Mouse (Mus musculus): Measurements from ENCODE around the gene Pld2. TPM values are rescaled to one million over a fixed set of nuclear protein-coding genes. Genes with fewer than 3 reads are reported as not detected.

The Pld2 gene
- total RNA-seq, 1 experiment = 4.4 TPM

DNA sequence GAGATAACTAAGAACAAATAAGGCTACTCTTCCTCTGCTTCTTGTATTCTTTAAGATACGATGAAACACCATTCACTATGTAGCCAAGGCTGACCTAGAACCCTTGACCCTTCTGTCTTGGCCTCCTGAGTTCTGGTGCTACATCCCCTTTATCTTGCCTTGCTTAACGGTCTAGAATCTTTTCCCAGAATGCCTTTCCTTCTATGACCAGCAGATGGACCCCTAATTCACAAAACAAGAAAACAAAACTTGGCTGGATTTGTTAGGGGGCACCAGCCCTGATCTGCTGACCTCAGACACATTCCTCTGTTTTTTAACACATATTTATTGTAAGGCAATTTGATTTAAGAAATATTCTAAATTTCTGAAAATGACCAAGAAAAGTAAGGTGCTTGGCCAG is 23.5 kb upstream of the Pld2 start:
- peak; percentile 55; the same call in 1 of the 2 replicates for TF ChIP-seq ZC3H11A (IDR thresholded peaks at IDR 0.05; ENCODE audit: borderline replicate concordance, low read depth, low read length)
- TF ChIP-seq MAFK (IDR thresholded peaks at IDR 0.05; ENCODE audit: insufficient read depth, low read depth, low read length) = peak; percentile 46; the same call in 1 of the 2 replicates
- TF ChIP-seq CHD2 (IDR thresholded peaks at IDR 0.05; ENCODE audit: low read depth, low read length) = no peak
- H3K36me3 ChIP-seq (ENCODE audit: control insufficient read depth, insufficient read depth, low read length, poor library complexity, severe bottlenecking) = no peaks in the 10 kb centered on the region
- H3K9ac ChIP-seq (ENCODE audit: insufficient read depth, low read depth, low read length, poor library complexity, severe bottlenecking) = no peak overlapping the region
- in situ Hi-C loops (cut with MboI; ENCODE audit: low sequenced_read_pairs in 2 of 2, unreplicated experiment in 2 of 2) = no loop called here
- DNase-seq (ENCODE audit: low read depth, low spot score) = no peak
- H3K4me1 ChIP-seq (ENCODE audit: control insufficient read depth in 2 of 2, insufficient read depth in 2 of 2, low read length in 2 of 2, poor library complexity in 1 of 2) = peaks cover 0 to 9% of the 10 kb centered on the region in 2 experiments; a peak in 1 of 4 replicates
- no peak overlapping the region for H3K4me3 ChIP-seq (ENCODE audit: insufficient read depth in 1 of 2, low read depth in 1 of 2, low read length in 2 of 2, poor library complexity in 1 of 2, severe bottlenecking in 1 of 2)
- no peak overlapping the region for H3K27ac ChIP-seq (ENCODE audit: insufficient read depth, low read depth, low read length, poor library complexity, severe bottlenecking)
- no peaks in the 10 kb centered on the region for H3K9me3 ChIP-seq (ENCODE audit: control insufficient read depth, insufficient read depth, low read depth, low read length)

DNA sequence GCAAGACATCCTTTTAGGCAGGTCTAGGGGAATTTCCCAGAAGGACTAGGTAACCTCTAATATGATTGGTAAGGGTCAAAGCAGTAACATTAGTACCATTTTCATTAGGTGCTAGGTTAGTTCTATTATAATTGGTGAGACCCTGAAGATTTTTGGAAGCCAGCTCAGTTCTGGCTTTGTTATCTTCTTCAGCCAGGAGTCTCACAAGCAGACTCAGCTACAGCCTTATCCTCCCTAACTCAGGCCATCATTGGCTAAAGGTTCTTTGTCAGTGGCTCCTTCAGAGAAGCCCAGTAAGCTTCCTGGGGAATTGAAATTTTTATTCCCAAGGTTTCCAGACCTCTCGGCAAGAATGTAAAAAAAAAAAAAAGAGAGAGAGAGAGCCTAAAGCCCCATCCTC is 21.4 kb upstream of the Pld2 start:
- H3K27ac ChIP-seq (ENCODE audit: insufficient read depth, low read depth, low read length, poor library complexity, severe bottlenecking) = no peak overlapping the region
- DNase-seq (ENCODE audit: low read depth, low spot score) = no peak
- no peak overlapping the region for H3K4me3 ChIP-seq (ENCODE audit: insufficient read depth in 1 of 2, low read depth in 1 of 2, low read length in 2 of 2, poor library complexity in 1 of 2, severe bottlenecking in 1 of 2)
- TF ChIP-seq HCFC1 (IDR thresholded peaks at IDR 0.05; ENCODE audit: borderline replicate concordance, insufficient read depth, low read length) = no peak
- TF ChIP-seq MAFK (IDR thresholded peaks at IDR 0.05; ENCODE audit: insufficient read depth, low read depth, low read length) = no peak
- TF ChIP-seq ZNF384 (IDR thresholded peaks at IDR 0.05; ENCODE audit: low read depth, low read length) = no peak
- no peak for TF ChIP-seq ZC3H11A (IDR thresholded peaks at IDR 0.05; ENCODE audit: borderline replicate concordance, low read depth, low read length)
- no peak for TF ChIP-seq CHD2 (IDR thresholded peaks at IDR 0.05; ENCODE audit: low read depth, low read length)
- H3K9me3 ChIP-seq (ENCODE audit: control insufficient read depth, insufficient read depth, low read depth, low read length) = no peaks in the 10 kb centered on the region
- no peaks in the 10 kb centered on the region for H3K36me3 ChIP-seq (ENCODE audit: control insufficient read depth, insufficient read depth, low read length, poor library complexity, severe bottlenecking)
- H3K9ac ChIP-seq (ENCODE audit: insufficient read depth, low read depth, low read length, poor library complexity, severe bottlenecking) = no peak overlapping the region
- in situ Hi-C loops (cut with MboI; ENCODE audit: low sequenced_read_pairs in 2 of 2, unreplicated experiment in 2 of 2) = no loop called here
- peaks cover 0 to 7% of the 10 kb centered on the region in 2 experiments; a peak in 1 of 4 replicates for H3K4me1 ChIP-seq (ENCODE audit: control insufficient read depth in 2 of 2, insufficient read depth in 2 of 2, low read length in 2 of 2, poor library complexity in 1 of 2)

DNA sequence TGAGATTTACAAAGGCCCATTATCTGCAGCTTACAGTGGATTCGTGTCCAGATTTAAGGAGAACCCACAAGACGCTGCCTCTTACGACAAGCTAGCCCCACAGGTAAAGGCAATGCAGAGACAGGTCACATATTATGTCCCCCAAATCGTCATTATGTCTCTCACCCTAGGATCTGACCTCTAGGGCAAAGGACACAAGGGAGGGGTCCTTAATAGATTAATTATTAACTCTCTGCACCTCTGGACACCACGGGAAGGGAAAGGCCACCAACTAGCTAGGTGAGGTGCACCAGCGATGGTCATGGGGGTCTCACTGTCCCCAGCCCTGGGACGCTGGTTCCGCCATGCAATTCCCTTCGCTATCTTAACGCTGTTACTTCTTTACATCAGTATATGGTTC is 20.9 kb upstream of the Pld2 start, which contains the start of gene Gltpd2:
Gene Gltpd2, plus strand, starts transcription at position 274 of the 400 bp plus-strand sequence.
- Histone ChIP-seq H3K4me3 (ENCODE audit: insufficient read depth in 1 of 2, low read depth in 1 of 2, low read length in 2 of 2, poor library complexity in 1 of 2, severe bottlenecking in 1 of 2) (peak within 1 kb of the TSS; percentile 55 to 61), H3K4me1 (ENCODE audit: control insufficient read depth in 2 of 2, insufficient read depth in 2 of 2, low read length in 2 of 2, poor library complexity in 1 of 2) (peaks cover 0 to 4% of the 10 kb centered on the region in 2 experiments; a peak in 1 of 4 replicates), H3K9me3 (ENCODE audit: control insufficient read depth, insufficient read depth, low read depth, low read length) (no peaks in the 10 kb centered on the region), H3K27ac (ENCODE audit: insufficient read depth, low read depth, low read length, poor library complexity, severe bottlenecking) (no peak within 1 kb of the TSS), H3K9ac (ENCODE audit: insufficient read depth, low read depth, low read length, poor library complexity, severe bottlenecking) (peak within 1 kb of the TSS; percentile 58), H3K36me3 (ENCODE audit: control insufficient read depth, insufficient read depth, low read length, poor library complexity, severe bottlenecking) (no peaks in the 10 kb centered on the region)
- TF ChIP-seq ZC3H11A (IDR thresholded peaks at IDR 0.05; ENCODE audit: borderline replicate concordance, low read depth, low read length) (no peak), HCFC1 (IDR thresholded peaks at IDR 0.05; ENCODE audit: borderline replicate concordance, insufficient read depth, low read length) (no peak), CHD2 (IDR thresholded peaks at IDR 0.05; ENCODE audit: low read depth, low read length) (no peak), MAFK (IDR thresholded peaks at IDR 0.05; ENCODE audit: insufficient read depth, low read depth, low read length) (no peak), ZNF384 (IDR thresholded peaks at IDR 0.05; ENCODE audit: low read depth, low read length) (no peak)
- DNase-seq (ENCODE audit: low read depth, low spot score) = no peak
- in situ Hi-C loops (cut with MboI; ENCODE audit: low sequenced_read_pairs in 2 of 2, unreplicated experiment in 2 of 2) = no loop called here

DNA sequence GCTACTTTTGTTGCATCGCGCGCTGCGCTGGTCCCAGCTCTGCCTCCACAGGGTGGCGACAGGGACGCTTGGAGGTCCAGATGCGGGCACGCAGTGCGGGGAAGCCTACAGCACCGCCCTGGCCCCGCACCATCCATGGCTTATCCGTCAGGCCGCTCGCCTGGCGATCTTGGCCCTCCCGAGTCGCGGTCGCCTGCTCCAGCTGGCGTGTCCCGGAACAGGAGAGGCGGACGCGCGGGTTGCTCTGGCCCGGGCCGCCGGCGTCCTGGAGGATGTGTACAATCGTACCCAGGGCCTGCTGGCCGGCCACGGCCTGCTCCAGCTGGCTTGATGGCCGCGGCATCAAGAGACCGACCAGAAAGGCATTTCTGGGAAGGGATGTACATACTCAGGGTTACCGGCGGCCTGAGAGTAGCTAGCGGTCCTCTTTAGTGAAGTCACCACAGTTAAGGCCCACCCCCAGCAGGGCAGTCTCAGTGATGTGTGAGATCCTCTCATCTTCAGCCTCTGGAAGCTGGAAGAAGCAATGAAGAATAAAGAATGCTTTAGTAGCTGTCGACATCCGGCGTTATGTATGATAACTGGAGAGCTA is 19.6 kb upstream of the Pld2 start:
- in situ Hi-C loops (cut with MboI; ENCODE audit: low sequenced_read_pairs in 2 of 2, unreplicated experiment in 2 of 2) = no loop called here
- H3K9me3 ChIP-seq (ENCODE audit: control insufficient read depth, insufficient read depth, low read depth, low read length) = no peaks in the 10 kb centered on the region
- no peak overlapping the region for H3K27ac ChIP-seq (ENCODE audit: insufficient read depth, low read depth, low read length, poor library complexity, severe bottlenecking)

More for the DNA sequence above, 19.6 kb upstream of the Pld2 start:
- H3K9ac ChIP-seq (ENCODE audit: insufficient read depth, low read depth, low read length, poor library complexity, severe bottlenecking) = peak overlapping the region; percentile 58
- TF ChIP-seq MAFK (IDR thresholded peaks at IDR 0.05; ENCODE audit: insufficient read depth, low read depth, low read length) (no peak), HCFC1 (IDR thresholded peaks at IDR 0.05; ENCODE audit: borderline replicate concordance, insufficient read depth, low read length) (no peak), CHD2 (IDR thresholded peaks at IDR 0.05; ENCODE audit: low read depth, low read length) (no peak)
- H3K4me3 ChIP-seq (ENCODE audit: insufficient read depth in 1 of 2, low read depth in 1 of 2, low read length in 2 of 2, poor library complexity in 1 of 2, severe bottlenecking in 1 of 2) = peak overlapping the region; percentile 55 to 61
- no peak for DNase-seq (ENCODE audit: low read depth, low spot score)
- peaks cover 0 to 4% of the 10 kb centered on the region in 2 experiments; a peak in 1 of 4 replicates for H3K4me1 ChIP-seq (ENCODE audit: control insufficient read depth in 2 of 2, insufficient read depth in 2 of 2, low read length in 2 of 2, poor library complexity in 1 of 2)
- no peaks in the 10 kb centered on the region for H3K36me3 ChIP-seq (ENCODE audit: control insufficient read depth, insufficient read depth, low read length, poor library complexity, severe bottlenecking)

Measured in ES-E14 (cell line).